Mouse (Mus musculus) ovary, adult 18-20 months (tissue): ENCODE results near the gene Fer1l5.

Source experiments
- DNase-seq: peaks from one replicate; pipeline ENCODE4 v3.0.0; 2022; ENCODE audit warnings: low spot score, mixed read lengths

Gene Fer1l5

DNA sequence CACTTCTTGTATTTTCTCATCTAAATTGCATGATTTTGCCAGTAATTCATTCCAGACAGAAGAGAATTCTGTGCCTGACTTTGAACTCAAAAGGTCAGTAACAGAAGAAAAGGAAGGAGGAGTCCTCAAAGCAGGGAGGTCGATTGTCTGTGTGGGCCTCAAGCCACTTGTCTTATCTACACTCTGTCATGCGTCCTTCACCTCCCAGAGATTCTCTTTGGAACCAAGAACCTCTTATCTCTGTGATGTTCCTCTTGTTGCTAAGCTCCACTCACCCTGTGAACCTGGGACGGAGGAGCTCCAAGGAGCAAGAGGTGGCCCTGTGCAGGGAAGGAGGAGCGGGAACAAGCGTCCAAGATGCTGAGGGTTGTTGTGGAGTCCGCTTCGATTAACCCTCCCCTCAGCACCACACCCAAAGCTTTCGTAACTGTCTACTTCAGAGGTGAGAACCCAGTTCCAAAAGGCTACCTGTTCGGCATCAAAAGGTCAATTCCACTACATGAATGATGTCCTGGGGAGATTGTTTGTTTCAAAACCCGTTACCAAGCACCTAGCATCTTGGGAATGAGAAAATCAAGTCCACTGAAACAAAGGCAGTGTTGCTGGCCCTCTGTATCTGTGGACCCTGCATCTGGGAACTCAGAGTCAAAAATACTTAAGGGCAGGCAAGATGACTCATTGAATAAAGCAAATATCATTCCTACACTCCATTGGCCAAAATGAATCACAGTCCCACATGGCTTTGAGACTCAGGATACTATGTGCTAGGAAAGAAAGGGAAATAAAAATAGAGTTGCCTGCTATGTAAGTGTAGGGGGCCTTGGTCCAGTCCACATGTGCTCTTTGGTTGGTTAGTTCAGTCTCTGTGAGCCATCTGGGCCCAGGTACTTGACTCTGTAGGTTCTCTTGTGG, at the start of gene Fer1l5:
Fer1l5 (plus strand) TSS at position 358 of the 912 bp plus-strand sequence.
- DNase-seq, result no peak

- DNase-seq, result no peak
Observed at GRCm38 (mm10) chr1:36323076-36323475, 49.0 kb upstream of the Fer1l5 start.

DNA sequence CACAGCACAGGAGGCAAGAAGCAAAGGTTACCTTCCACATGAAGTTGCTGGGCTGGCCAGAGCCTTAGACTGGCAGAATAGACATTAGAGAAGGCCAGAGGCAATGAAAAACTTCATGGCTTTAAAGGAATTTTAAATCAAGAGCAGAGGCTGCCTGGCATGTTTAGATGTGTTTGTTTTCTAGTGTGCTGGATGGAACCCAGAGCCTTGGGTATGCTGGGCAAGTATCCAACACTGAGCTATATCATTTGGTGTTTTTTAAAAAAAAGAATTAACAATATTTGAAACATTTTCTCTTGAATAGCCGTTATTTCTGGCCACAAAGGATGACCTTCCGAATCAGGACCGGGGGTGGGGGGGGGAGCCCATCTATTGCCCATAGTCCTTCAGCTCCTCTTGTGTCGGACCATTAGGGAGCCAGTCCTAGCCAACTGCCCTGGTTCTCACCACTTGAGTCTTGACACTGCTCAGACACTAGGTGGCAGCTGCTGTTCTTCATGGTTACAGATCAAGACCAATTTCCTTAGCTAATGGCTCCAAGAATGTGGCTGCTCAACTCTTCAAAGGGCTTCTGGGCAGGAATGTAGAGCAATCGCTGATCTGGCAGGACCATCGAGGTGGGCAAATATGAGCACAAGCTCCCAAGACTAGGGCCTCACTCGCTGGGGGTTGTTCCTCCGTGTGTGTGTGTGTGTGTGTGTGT, 48.2 kb upstream of the Fer1l5 start:
- peak; percentile 46 for DNase-seq

- no peak for DNase-seq
Observed at GRCm38 (mm10) chr1:36325900-36326321, 46.2 kb upstream of the Fer1l5 start.

DNA sequence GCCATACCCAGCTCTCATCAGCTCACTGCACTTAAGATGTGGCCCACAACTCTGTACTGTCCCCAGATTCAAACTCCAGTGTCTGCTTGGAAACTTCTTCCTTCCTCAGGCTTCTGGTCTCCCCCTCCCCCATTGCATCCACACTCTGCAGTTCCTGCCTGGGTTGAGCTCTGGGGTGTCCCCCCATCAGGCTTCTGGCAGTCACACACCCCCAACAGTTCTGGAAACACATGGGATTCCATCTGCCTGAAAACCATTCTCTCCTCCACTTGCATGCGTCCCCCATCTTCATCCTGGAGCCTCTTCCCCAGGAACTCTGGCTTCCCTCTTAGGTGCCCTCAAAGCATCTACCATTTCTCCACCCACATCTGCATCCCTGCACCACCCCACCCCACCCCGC, 45.3 kb upstream of the Fer1l5 start:
- no peak for DNase-seq

DNA sequence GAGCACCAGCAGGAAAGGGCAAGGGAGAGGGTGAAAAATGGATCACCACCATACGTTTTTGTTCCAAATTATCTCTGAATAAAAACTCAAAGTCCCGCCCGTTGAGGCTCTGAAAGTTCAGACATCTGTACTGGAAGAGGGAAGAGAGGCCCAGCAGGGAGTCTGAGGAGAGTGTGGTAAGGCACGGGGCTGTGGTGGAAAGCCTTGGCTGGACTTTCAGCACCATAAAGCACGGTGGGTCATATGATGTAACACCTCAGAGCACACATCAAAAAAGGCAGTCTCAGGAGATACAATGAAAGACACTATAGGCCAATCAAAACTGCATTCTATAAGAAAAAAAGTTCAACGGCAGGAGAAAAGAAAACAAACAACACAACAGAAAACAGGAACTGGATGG, 40.3 kb upstream of the Fer1l5 start:
- no peak for DNase-seq

DNA sequence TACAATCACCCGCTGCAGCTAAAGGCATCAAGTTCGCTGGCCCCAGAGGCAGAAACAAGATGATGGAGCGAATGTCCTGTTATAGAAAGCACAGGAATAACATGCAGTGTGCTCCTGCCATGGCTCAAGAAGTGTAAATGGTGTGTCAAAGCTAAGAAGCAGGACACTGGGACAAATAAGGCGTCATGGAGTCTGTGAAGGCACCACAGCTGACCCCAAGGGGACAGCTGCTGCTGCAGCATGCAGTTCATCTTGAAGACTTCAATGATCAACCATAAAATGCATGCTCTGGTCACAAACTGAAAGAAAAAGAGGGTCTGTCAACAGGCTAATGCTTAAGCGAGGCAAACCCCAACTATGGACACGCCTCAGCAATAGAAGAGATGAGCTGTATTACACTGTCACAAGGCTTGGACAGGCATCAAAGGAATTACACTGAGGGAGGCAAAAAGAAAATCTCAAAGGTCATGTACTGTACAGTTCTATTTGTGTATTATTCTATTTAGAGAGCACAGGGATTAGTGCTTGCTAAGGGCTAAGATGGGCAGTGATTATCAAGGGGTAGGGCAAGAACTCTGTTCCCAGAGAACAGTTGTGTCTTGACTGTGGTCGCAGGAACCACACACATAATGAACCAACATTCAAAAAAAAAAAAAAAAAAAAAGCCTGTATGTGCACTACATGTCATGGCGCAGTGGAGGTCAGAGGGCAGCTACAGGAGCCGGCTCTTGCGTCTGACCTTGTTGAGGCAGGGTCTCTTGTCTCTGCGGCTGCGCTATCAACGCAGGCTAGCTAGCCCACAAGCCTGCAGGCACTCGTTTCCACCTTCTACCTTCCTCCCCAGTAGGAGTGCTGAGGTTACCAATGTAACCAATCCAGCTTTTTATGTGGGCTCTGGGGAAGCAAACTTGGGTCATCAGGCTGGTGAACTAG, 38.9 kb upstream of the Fer1l5 start:
- DNase-seq, result no peak

GRCm38 (mm10) chr1:36342547-36342946, 29.5 kb upstream of the Fer1l5 start:
- DNase-seq, result no peak

- DNase-seq, result no peak
Observed at GRCm38 (mm10) chr1:36352351-36352750, 19.7 kb upstream of the Fer1l5 start.

- DNase-seq, result no peak
Observed at GRCm38 (mm10) chr1:36356955-36357695, 15.0 kb upstream of the Fer1l5 start.

GRCm38 (mm10) chr1:36367698-36368097, 4.4 kb upstream of the Fer1l5 start:
- no peak for DNase-seq

GRCm38 (mm10) chr1:36368112-36368968, 3.8 kb upstream of the Fer1l5 start:
- peak; percentile 61 for DNase-seq

DNA sequence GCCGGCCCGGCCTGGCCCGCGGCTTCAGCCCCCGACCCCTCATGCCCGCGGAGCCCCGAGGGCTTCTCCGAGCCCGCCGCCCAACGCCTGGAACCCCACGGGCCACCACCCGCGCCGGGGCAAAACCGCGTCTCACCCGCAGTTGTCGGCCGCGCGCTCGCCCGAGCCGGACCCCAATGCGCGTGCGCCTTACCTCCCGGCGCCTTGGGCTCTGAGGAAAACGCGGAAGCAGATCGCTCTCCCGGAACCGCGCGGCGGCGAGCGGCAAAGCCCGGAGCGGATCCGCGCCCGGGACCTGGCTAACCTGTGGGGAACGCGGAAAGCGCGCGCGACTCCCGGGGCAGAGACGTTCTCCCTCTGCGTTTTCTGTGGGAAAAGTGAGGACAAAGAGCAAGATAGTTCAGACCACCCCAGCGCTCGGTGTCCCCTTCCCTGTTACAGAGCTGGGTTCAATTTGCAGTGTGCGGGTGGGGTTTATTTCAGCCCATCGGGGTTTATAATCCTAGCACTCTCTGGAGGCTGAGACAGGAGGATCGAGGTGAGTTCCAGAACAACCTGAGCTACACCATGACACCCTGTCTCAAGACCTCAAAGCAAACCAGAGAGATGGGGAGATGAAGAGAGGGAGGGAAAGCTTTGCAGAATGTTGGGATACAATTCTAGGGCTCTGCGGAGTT, 3.0 kb upstream of the Fer1l5 start, which contains the start of gene Kansl3:
Kansl3 (minus strand) TSS at position 213 of the 677 bp plus-strand sequence.
- peak; percentile 73 for DNase-seq

- no peak for DNase-seq
Observed at GRCm38 (mm10) chr1:36370918-36371317, 1.2 kb upstream of the Fer1l5 start.

DNA sequence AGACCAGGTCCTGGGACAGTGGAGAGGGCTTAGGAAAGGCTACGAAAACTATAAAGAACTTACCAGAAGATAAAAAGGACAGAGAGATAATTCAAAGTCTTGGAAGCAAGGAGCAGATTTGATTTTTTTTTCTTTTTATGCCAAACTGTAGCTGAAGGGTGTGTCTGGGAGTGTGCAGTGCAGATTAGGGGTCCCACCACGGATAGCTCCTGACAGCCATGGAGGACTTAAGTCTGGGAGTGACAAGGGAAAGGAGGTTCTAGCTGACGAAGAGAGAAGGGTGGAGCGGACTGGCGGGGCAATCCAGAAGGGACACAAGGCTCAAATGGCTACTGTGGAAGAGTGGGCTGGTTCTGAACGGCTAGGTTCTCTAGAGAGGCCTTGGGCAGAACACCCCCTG, 6.8 kb downstream of the Fer1l5 start:
- no peak for DNase-seq

DNA sequence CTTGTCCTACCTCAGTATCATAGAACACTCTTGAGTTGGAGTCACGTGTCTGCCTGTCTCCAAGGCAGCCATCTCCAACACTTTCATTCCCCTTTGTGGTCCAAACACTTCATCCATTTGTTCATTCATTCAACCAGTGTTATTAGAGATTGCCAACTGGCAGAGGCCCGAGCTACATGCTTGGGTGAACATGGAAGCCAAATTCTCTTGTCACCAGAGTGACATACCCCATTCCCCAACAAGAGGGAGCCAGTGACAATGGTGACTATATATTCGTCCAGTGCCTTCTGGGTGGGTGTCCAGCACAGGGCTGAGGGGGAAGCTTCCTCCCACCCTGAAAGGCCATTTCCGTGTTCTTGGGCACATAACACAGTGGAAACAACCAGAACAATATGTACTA, 7.5 kb downstream of the Fer1l5 start:
- DNase-seq, result no peak

GRCm38 (mm10) chr1:36397041-36397440, 24.9 kb downstream of the Fer1l5 start:
- no peak for DNase-seq

DNA sequence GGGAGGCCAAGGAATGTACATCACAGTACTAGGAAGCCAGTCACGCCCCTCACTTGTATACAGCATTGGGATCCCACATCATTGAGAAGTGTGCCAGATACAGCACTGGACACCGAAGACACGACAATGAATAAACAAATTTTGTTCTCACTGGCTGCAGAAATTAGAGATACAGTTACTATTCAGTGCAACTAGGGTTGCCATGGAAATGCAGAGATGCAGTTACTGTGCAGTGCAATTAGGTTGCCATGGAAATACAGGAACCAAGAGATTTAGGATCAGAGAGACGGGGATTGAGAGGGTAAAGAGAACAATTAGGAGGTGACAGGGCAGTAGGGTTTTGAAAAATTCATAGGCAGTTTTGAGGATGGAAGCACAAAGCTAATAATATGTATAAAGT, 29.4 kb downstream of the Fer1l5 start:
- no peak for DNase-seq

- DNase-seq, result no peak
Observed at GRCm38 (mm10) chr1:36404531-36404930, 32.4 kb downstream of the Fer1l5 start.

DNA sequence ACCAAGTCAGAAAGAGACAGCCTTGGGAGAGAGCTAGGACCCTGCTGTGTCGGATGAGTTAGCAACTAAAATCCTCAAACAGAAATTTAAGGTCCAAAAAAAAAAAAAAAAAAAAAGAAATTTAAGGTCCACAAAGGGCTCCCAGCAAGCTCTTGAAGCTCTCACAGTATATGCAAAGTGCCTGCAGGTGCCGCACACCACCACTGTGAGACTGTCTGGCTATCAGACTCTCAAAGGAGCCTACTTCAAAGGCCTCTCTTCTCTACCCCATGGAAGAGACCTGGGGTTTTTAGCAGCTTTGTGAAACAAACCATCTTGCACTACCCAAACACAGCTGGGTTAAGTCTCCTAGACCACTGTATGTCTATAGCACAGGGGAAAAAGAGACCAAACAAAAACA, 57.4 kb downstream of the Fer1l5 start:
- DNase-seq, result no peak
